Mouse (Mus musculus): ENCODE results near the gene Hivep3.

DNA sequence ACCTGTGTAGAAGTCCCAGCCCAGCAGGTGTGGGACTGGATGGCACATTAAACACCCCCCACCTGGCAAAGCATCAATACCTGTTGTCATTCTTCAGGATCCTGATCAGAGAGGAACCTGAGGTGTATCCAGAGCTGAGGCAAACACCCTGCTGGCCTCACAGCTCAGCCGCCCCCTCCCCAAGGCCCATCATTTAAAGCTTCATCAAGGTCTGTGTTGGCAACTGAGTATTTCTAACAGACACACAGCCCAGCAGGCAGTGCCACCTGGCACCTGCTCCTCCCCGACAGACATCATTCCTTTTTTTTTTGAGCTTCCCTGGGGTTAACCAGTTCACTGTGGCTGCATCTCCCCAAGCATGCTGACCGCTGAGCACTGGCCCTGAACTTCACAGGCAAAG lies 381.9 kb downstream of the Hivep3 start:
- TF ChIP-seq CTCF (conservative IDR thresholded peaks at IDR 0.05 in 1 of 2, IDR thresholded peaks at IDR 0.05 in 1 of 2; ENCODE audit: low read depth in 2 of 2, low read length in 2 of 2) (no peak), KAT2A (IDR thresholded peaks at IDR 0.05; ENCODE audit: insufficient replicate concordance, low read length) (no peak), MAX (IDR thresholded peaks at IDR 0.05; ENCODE audit: low read length) (no peak), JUND (conservative IDR thresholded peaks at IDR 0.05; ENCODE audit: low read depth, low read length) (no peak), MEF2A (IDR thresholded peaks at IDR 0.05; ENCODE audit: borderline replicate concordance, low read depth, low read length) (no peak), ZKSCAN1 (IDR thresholded peaks at IDR 0.05; ENCODE audit: borderline replicate concordance, low read depth, low read length) (no peak), UBTF (IDR thresholded peaks at IDR 0.05; ENCODE audit: low read depth, low read length) (no peak), ELF1 (IDR thresholded peaks at IDR 0.05; ENCODE audit: low read depth, low read length) (no peak), CHD2 (IDR thresholded peaks at IDR 0.05; ENCODE audit: low read length) (no peak), POLR2A (IDR thresholded peaks at IDR 0.05; ENCODE audit: low read depth, low read length) (no peak)
